Mouse (Mus musculus): ENCODE results near the gene Map2. TPM values are rescaled to one million over a fixed set of nuclear protein-coding genes. Genes with fewer than 3 reads are reported as not detected.

Map2 gene
- polyA plus RNA-seq (2012; rRNA removed), result 11.4 and 12.7 TPM in 2 replicates

GRCm38 (mm10) chr1:66175041-66175665 is at the start of gene Map2:
Gene Map2 (plus strand): TSS chr1:66175273.

DNA sequence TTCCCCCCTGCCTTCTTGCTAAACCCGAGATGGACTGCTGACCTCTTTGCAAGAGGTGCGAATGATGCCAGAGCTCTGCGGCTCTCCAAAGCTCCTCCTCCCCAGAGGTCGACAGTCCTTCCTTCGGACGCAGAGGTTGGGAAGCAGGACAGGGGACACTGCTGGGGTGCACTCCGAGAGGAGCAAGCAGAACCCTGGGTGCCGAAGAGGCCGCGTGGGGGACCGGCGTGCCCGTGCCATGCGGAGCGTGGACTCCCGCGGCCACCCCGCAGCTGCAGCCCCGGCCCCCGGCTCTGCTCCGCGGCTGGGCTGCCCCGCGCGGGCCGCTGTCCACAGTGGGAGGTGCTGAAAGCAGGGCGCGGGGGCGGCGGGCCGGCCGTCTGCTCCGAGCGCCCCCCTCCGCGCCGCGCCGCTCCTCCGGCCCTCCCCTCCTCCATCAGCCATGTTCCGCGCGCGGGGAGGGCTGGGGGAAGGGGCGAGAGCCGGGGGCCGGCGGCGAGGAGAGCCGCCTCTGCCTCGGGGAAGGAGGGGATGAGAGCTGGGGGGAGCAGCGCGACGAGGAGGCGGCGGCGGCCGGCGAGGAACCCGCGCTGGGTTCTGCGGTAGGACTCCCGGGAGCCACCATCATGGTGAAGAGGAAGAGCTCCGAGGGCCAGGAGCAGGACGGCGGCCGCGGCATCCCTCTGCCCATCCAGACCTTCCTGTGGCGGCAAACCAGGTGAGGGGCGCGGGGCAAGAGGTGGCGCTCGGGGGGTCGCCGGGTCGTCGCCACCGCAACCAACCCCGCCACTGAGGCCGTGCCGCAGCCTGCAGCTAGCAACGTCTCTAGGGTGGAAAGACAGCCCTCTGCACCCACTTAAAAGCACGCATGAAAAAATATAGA is 293.0 kb downstream of the Map2 start, which contains the start of gene Unc80:
Gene Unc80, plus strand, starts transcription at position 547 of the 883 bp plus-strand sequence.

Other genes with a start within 250 kb of the Map2 start
- gene Crygf, start 248.8 kb upstream of the Map2 start, polyA plus RNA-seq (2012; rRNA removed), result not detected in 2 replicates

Measured in ovary, adult 2 months (tissue).